Mouse (Mus musculus): Measurements from ENCODE around the gene Nxnl2.

DNA sequence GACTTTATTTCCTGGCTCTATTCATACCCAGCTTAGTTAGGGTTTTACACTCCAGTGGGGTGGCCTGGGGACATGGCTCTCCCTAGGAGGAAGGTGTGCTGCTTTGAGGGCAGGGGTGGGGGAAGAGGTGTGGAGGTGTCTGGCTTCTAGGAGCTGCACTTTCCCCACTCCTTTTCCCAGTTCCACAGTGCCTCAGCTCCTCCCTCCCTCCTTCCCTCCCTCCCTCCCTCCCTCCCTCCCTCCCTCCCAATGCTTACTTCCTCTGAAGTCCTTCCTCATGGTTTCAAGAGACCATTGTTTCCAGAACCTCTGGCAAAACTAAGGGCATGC, 33.2 kb upstream of the Nxnl2 start:
- TF ChIP-seq POLR2A (IDR thresholded peaks at IDR 0.05; ENCODE audit: insufficient read depth, low read depth, low read length) (no peak), CTCF (IDR thresholded peaks at IDR 0.05) (no peak)
